Mouse (Mus musculus) CH12.LX (cell line): ENCODE data around the gene Timp2. TPM values are rescaled to one million over a fixed set of nuclear protein-coding genes. Genes with fewer than 3 reads are reported as not detected.

ENCODE experiments used
- DNase-seq: peaks from one replicate; pipeline ENCODE4 v3.0.0-alpha.2; 2013; ENCODE audit errors: extremely low read depth
- H3K27ac ChIP-seq: 2 replicates; pipeline ENCODE4 v1.5.1; 2012; ENCODE audit warnings: low read depth, mild to moderate bottlenecking, control low read depth, moderate library complexity; ENCODE audit not compliant: insufficient read depth
- H3K27me3 ChIP-seq: replicated peaks from 2 replicates; pipeline ENCODE3; 2012; ENCODE audit warnings: inconsistent platforms
- H3K36me3 ChIP-seq, 2 experiments: replicated peaks in 1 of 2; 2 replicates each; pipeline versions ENCODE3 to v1.6.1; 2012; ENCODE audit warnings: inconsistent platforms in 1 of 2, low read length in 1 of 2, mild to moderate bottlenecking in 1 of 2, mixed read lengths in 1 of 2, moderate library complexity in 1 of 2; ENCODE audit not compliant: control insufficient read depth in 1 of 2, insufficient read depth in 1 of 2
- H3K4me1 ChIP-seq, 2 experiments: 2 replicates each; pipeline ENCODE4 v1.6.1; 2012; ENCODE audit warnings: inconsistent platforms in 1 of 2, moderate library complexity in 1 of 2; ENCODE audit not compliant: insufficient read depth in 2 of 2, control insufficient read depth in 1 of 2
- H3K4me2 ChIP-seq: 2 replicates; pipeline ENCODE4 v1.6.1; 2012; ENCODE audit warnings: low read depth, mild to moderate bottlenecking, control low read depth; ENCODE audit not compliant: poor library complexity, insufficient read depth, severe bottlenecking
- H3K4me3 ChIP-seq, 3 experiments: fragments of 150-350 bp in 1 of 3; sonication (generic) in 1 of 3; replicated peaks in 1 of 3; 2 replicates each; pipeline versions ENCODE3 to v1.5.1; 2011 to 2012; ENCODE audit warnings: low read depth in 2 of 3, low read length in 2 of 3, mild to moderate bottlenecking in 2 of 3, moderate library complexity in 2 of 3, control low read depth in 1 of 3, improper control_type of control experiment in 1 of 3, inconsistent platforms in 1 of 3, mixed read lengths in 1 of 3; ENCODE audit not compliant: poor library complexity in 1 of 3
- H3K79me2 ChIP-seq: replicated peaks from 2 replicates; pipeline ENCODE4 v1.6.1; 2012; ENCODE audit warnings: mild to moderate bottlenecking, moderate library complexity; ENCODE audit not compliant: control insufficient read depth, poor library complexity, insufficient read depth, severe bottlenecking; ENCODE audit errors: extremely low read depth
- H3K9ac ChIP-seq: 2 replicates; pipeline ENCODE4 v1.6.1; 2012; ENCODE audit warnings: low read depth, mild to moderate bottlenecking, control low read depth, moderate library complexity; ENCODE audit not compliant: insufficient read depth
- H3K9me3 ChIP-seq: replicated peaks from 2 replicates; pipeline ENCODE3; 2012; ENCODE audit warnings: low read length, inconsistent platforms, mixed read lengths
- BHLHE40 ChIP-seq: IDR thresholded peaks from 2 replicates; pipeline ENCODE4 v1.6.1; 2011; ENCODE audit warnings: mild to moderate bottlenecking, low read depth, low read length, improper control_type of control experiment
- CHD1 ChIP-seq: IDR thresholded peaks from 2 replicates; pipeline ENCODE4 v1.6.1; 2012; ENCODE audit warnings: low read depth, low read length, improper control_type of control experiment, inconsistent platforms
- CTCF ChIP-seq, 2 experiments: IDR thresholded peaks in 1 of 2; conservative IDR thresholded peaks in 1 of 2; 2 replicates each; pipeline ENCODE4 v1.5.1; 2011 to 2012; ENCODE audit warnings: low read depth in 2 of 2, low read length in 2 of 2, improper control_type of control experiment in 1 of 2, inconsistent platforms in 1 of 2, mild to moderate bottlenecking in 1 of 2, moderate library complexity in 1 of 2
- ETS1 ChIP-seq: conservative IDR thresholded peaks from 2 replicates; pipeline ENCODE4 v1.6.1; 2012; ENCODE audit warnings: low read depth, mild to moderate bottlenecking, inconsistent platforms, low read length, improper control_type of control experiment, moderate library complexity
- KAT2A ChIP-seq: IDR thresholded peaks from 2 replicates; pipeline ENCODE4 v1.6.1; 2012; ENCODE audit warnings: low read length, improper control_type of control experiment, inconsistent platforms; ENCODE audit not compliant: insufficient replicate concordance
- MAZ ChIP-seq: IDR thresholded peaks from 2 replicates; pipeline ENCODE4 v1.6.1; 2012; ENCODE audit warnings: low read depth, mild to moderate bottlenecking, inconsistent platforms, low read length, improper control_type of control experiment, moderate library complexity
- MEF2A ChIP-seq: IDR thresholded peaks from 2 replicates; pipeline ENCODE4 v1.6.1; 2014; ENCODE audit warnings: low read depth, mild to moderate bottlenecking, inconsistent platforms, low read length, improper control_type of control experiment, borderline replicate concordance
- MXI1 ChIP-seq: IDR thresholded peaks from 2 replicates; pipeline ENCODE4 v1.6.1; 2011; ENCODE audit warnings: mild to moderate bottlenecking, low read depth, low read length, improper control_type of control experiment
- MYC ChIP-seq: IDR thresholded peaks from 2 replicates; pipeline ENCODE4 v1.6.1; 2011; ENCODE audit warnings: low read depth, mild to moderate bottlenecking, improper control_type of control experiment, low read length
- PAX5 ChIP-seq: IDR thresholded peaks from 2 replicates; pipeline ENCODE4 v1.6.1; 2012; ENCODE audit warnings: low read length, inconsistent platforms, mixed read lengths
- POLR2A ChIP-seq: IDR thresholded peaks from 2 replicates; pipeline ENCODE4 v1.6.1; 2011; ENCODE audit warnings: low read depth, mild to moderate bottlenecking, improper control_type of control experiment, low read length
- RAD21 ChIP-seq: IDR thresholded peaks from 2 replicates; pipeline ENCODE4 v1.6.1; 2011; ENCODE audit warnings: low read depth, mild to moderate bottlenecking, low read length, improper control_type of control experiment, moderate library complexity
- RCOR1 ChIP-seq: conservative IDR thresholded peaks from 2 replicates; pipeline ENCODE4 v1.6.1; 2012; ENCODE audit warnings: low read depth, mild to moderate bottlenecking, inconsistent platforms, low read length, improper control_type of control experiment
- SIN3A ChIP-seq: IDR thresholded peaks from 2 replicates; pipeline ENCODE4 v1.6.1; 2012; ENCODE audit warnings: low read length, improper control_type of control experiment, inconsistent platforms
- SMC3 ChIP-seq: IDR thresholded peaks from 2 replicates; pipeline ENCODE4 v1.6.1; 2011; ENCODE audit warnings: low read depth, low read length, improper control_type of control experiment
- TBP ChIP-seq: conservative IDR thresholded peaks from 2 replicates; pipeline ENCODE4 v1.6.1; 2011; ENCODE audit warnings: low read depth, low read length, improper control_type of control experiment
- TCF12 ChIP-seq: IDR thresholded peaks from 2 replicates; pipeline ENCODE4 v1.6.1; 2014; ENCODE audit warnings: low read depth, mild to moderate bottlenecking, inconsistent platforms, low read length, improper control_type of control experiment
- UBTF ChIP-seq: IDR thresholded peaks from 2 replicates; pipeline ENCODE4 v1.6.1; 2012; ENCODE audit warnings: low read depth, mild to moderate bottlenecking, inconsistent platforms, low read length, improper control_type of control experiment, moderate library complexity
- USF2 ChIP-seq: conservative IDR thresholded peaks from 2 replicates; pipeline ENCODE4 v1.6.1; 2011; ENCODE audit warnings: low read depth, low read length, improper control_type of control experiment
- dilution Hi-C: fragments of 300-500 bp; cut with MboI; formaldehyde crosslinking; loops from 2 replicates; pipeline ENCODE4 v1.14.3; 2020; ENCODE audit warnings: low sequenced_read_pairs; ENCODE audit not compliant: extremely low pct_unique_long_range_greater_than_20kb, extremely low pct_ligation_motif_present
- in situ Hi-C: fragments of 300-500 bp; cut with MboI; formaldehyde crosslinking; loops from 3 replicates; pipeline ENCODE4 v1.14.3; 2019; ENCODE audit warnings: low sequenced_read_pairs, low pct_ligation_motif_present, low pct_unique_long_range_greater_than_20kb, mixed read lengths
- polyA plus RNA-seq: library from polyadenylated mRNA; unstranded; fragments of >175 nt; gene quantifications from 2 replicates; pipeline ENCODE4 v1.2.1, GENCODE M21; 2012; ENCODE audit warnings: low read depth; ENCODE audit not compliant: insufficient read length
- total RNA-seq, 2 experiments: library from RNA; depleted of rRNA; stranded (reverse); fragments of 300-350 nt in 1 of 2; fragments of >200 nt in 1 of 2; gene quantifications; 2 replicates each; pipeline ENCODE4 v1.2.3; 2012 to 2014

Gene Timp2
- total and polyA plus RNA-seq, 3 experiments = 0.34 TPM; not detected in 2

GRCm38 (mm10) chr11:118371876-118372275, 16.3 kb upstream of the Timp2 start:
- Histone ChIP-seq H3K27me3 (peaks cover 71% of the 10 kb centered on the region), H3K27ac (no peak overlapping the region), H3K79me2 (no peaks in the 10 kb centered on the region), H3K36me3 (no peaks in the 10 kb centered on the region)
- DNase-seq = no peak
- dilution Hi-C loops = no loop called here
- in situ Hi-C loops = no loop called here
- TF ChIP-seq KAT2A = no peak
- TF ChIP-seq POLR2A = no peak
- no peak for TF ChIP-seq TBP
- no peak for TF ChIP-seq RAD21
- no peak for TF ChIP-seq SIN3A
- TF ChIP-seq CHD1 = no peak
- TF ChIP-seq CTCF (conservative IDR thresholded peaks at IDR 0.05 in 1 of 2, IDR thresholded peaks at IDR 0.05 in 1 of 2; ENCODE audit: low read depth in 2 of 2, low read length in 2 of 2) = no peak
- no peak for TF ChIP-seq ETS1
- TF ChIP-seq MAZ = no peak
- no peak for TF ChIP-seq MYC
- TF ChIP-seq MXI1 = no peak
- TF ChIP-seq MEF2A = no peak
- TF ChIP-seq UBTF = no peak
- no peak for TF ChIP-seq PAX5
- no peak for TF ChIP-seq SMC3
- no peak for TF ChIP-seq USF2
- no peak for TF ChIP-seq RCOR1
- TF ChIP-seq, all 38 proteins: peak for 0
- H3K4me2 ChIP-seq = no peak overlapping the region
- peaks cover 10 to 14% of the 10 kb centered on the region in 2 experiments for H3K4me1 ChIP-seq
- H3K4me3 ChIP-seq = no peak overlapping the region
- H3K9me3 ChIP-seq = peaks cover 5% of the 10 kb centered on the region
- H3K9ac ChIP-seq = no peak overlapping the region

DNA sequence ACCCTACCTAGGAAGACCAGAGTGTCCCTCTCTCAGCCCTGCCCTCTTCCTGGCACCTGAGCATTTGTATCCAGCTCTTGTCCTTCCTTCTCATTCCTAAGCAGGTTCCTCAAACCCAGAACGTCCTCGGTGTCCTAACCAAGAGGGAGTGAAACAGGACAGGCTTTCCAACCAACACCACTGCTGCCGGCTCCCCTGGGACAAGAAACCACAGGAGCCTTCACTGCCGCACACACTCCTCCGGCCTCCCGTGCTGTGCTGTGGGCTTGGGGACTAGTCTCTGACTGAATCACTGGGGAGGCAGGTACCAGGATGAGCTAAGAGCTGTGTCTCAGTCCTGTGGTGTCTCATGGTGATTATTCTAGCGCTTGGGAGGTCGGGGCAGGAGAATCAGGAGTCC, 14.1 kb upstream of the Timp2 start:
- Histone ChIP-seq H3K4me3 (no peak overlapping the region), H3K79me2 (no peaks in the 10 kb centered on the region), H3K27ac (no peak overlapping the region), H3K4me2 (peak overlapping the region; percentile 13; the same call in 1 of the 2 replicates), H3K9me3 (peaks cover 5% of the 10 kb centered on the region), H3K27me3 (peaks cover 58% of the 10 kb centered on the region), H3K36me3 (no peaks in the 10 kb centered on the region), H3K9ac (no peak overlapping the region)
- in situ Hi-C loops = no loop called here
- no peak for TF ChIP-seq TCF12
- peak; percentile 62 for TF ChIP-seq BHLHE40
- TF ChIP-seq, all 38 proteins: peak for 1
- no peak for DNase-seq
- dilution Hi-C loops = no loop called here
- peaks cover 10 to 23% of the 10 kb centered on the region in 2 experiments for H3K4me1 ChIP-seq
